Mouse (Mus musculus): ENCODE measurements around the gene Ifnar1. TPM values are rescaled to one million over a fixed set of nuclear protein-coding genes. Genes with fewer than 3 reads are reported as not detected.

The Ifnar1 gene
- polyA plus RNA-seq, 1 experiment from 2014 or later, result 19.4 TPM

DNA sequence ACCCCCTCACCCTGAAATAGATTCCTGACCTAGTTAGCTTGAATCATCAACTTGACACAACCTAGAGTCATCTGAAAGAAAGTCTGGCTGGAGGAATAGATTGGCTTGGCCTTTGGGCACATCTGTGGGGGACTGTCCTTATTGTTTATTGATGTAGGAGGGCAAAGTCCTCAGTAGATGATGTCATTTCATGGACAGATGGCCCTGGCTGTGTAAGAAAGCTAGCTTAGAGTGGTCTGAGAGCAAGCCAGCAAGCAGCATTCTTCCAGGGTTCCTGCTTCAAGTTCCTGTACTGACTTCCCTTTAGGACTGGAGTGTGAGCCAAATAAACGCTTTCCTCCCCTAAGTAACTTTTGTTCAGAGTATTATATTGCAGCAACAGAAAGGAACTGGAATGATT, 7.0 kb upstream of the Ifnar1 start:
- Histone ChIP-seq H3K27me3 (no peaks in the 10 kb centered on the region), H3K4me2 (no peak overlapping the region), H3K4me3 (replicated peaks) (no peak overlapping the region), H3K36me3 (replicated peaks) (no peaks in the 10 kb centered on the region), H3K27ac (replicated peaks) (no peak overlapping the region), H3K4me1 (replicated peaks) (peaks cover 7% of the 10 kb centered on the region; the same call in 1 of the 2 replicates), H3K9me3 (replicated peaks) (no peaks in the 10 kb centered on the region), H3K9ac (no peak overlapping the region)
- 46% methylated on average over 1 of the region's 1 CpGs for WGBS (ENCODE audit: insufficient replicate concordance)
- no peak for ATAC-seq (ENCODE audit: insufficient read depth)

DNA sequence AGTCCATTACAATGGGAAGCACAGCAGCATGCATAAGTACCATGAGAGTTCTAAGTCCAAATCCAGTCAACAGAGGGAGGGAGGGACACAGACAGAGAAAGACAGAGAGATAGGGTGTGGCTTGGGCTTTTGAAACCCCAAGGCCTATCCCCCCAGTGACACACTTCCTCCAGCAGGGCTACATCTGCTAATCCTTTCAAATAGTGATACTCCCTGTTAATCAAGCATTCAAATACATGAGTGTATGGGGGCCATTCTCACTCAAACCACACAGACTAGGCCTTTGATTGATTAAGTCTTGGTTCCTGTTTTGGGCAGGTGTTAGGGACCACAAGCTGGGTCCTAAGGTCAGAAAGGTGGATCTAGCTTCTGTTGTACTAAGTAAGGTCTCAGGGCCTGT, 4.5 kb upstream of the Ifnar1 start:
- Histone ChIP-seq H3K4me3 (replicated peaks) (no peak overlapping the region), H3K4me1 (replicated peaks) (peaks cover 19% of the 10 kb centered on the region), H3K9me3 (replicated peaks) (no peaks in the 10 kb centered on the region), H3K27ac (replicated peaks) (no peak overlapping the region), H3K4me2 (no peak overlapping the region), H3K9ac (no peak overlapping the region), H3K36me3 (replicated peaks) (no peaks in the 10 kb centered on the region), H3K27me3 (no peaks in the 10 kb centered on the region)
- ATAC-seq (ENCODE audit: insufficient read depth), result no peak

DNA sequence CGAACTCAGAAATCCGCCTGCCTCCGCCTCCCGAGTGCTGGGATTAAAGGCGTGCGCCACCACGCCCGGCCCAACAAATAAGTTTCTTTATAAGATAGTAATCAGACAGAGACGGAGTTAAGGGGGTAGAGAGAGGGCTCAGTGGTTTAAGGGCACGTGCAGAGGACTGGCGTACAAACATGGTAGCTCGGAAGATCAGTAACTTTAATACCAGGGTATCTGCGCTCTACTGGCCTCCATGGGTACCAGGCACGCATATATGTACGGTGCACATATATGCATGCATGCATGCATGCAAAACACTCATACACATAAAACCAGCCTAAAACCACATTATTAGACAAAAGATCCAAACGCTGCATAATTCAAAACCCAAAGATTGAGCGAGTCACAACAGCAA, 651 bp upstream of the Ifnar1 start:
- H3K27me3 ChIP-seq, result no peaks in the 10 kb centered on the region
- no peak for ATAC-seq (ENCODE audit: insufficient read depth)
- peak overlapping the region; percentile 87 for H3K4me2 ChIP-seq
- H3K4me1 ChIP-seq (replicated peaks), result peaks cover 48% of the 10 kb centered on the region
- H3K4me3 ChIP-seq (replicated peaks), result peak overlapping the region; percentile 87
- peak overlapping the region; percentile 97 for H3K9ac ChIP-seq
- 48% methylated on average over 17 of the region's 17 CpGs for WGBS (ENCODE audit: insufficient replicate concordance)
- H3K36me3 ChIP-seq (replicated peaks), result peaks cover 13% of the 10 kb centered on the region
- H3K9me3 ChIP-seq (replicated peaks), result no peaks in the 10 kb centered on the region
- peak overlapping the region; percentile 99 for H3K27ac ChIP-seq (replicated peaks)

DNA sequence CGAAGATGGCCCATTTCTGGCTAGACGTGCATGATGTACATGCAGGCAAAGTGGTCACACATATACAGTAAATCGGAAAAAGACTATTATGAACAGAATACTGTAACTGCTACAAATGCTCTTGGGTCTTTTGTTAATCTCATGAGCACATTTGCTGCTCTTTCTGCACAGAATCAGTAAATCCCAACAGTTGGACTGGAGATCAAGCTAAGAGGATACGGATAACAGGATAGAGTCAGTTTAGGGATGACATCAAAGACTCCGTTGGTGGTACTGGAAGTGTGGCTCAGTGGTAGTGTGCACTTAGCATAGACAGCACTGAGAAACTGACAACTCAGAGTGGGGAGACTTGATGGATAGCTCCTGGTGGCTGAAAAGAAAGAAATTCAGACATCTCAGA, 803 bp downstream of the Ifnar1 start:
- Histone ChIP-seq H3K9ac (peak overlapping the region; percentile 97), H3K27ac (replicated peaks) (peak overlapping the region; percentile 99), H3K27me3 (no peaks in the 10 kb centered on the region), H3K36me3 (replicated peaks) (peaks cover 27% of the 10 kb centered on the region), H3K4me1 (replicated peaks) (peaks cover 53% of the 10 kb centered on the region), H3K9me3 (replicated peaks) (no peaks in the 10 kb centered on the region), H3K4me3 (replicated peaks) (peak overlapping the region; percentile 87), H3K4me2 (peak overlapping the region; percentile 87)
- no peak for ATAC-seq (ENCODE audit: insufficient read depth)
- 35% methylated on average over 5 of the region's 5 CpGs for WGBS (ENCODE audit: insufficient replicate concordance)

DNA sequence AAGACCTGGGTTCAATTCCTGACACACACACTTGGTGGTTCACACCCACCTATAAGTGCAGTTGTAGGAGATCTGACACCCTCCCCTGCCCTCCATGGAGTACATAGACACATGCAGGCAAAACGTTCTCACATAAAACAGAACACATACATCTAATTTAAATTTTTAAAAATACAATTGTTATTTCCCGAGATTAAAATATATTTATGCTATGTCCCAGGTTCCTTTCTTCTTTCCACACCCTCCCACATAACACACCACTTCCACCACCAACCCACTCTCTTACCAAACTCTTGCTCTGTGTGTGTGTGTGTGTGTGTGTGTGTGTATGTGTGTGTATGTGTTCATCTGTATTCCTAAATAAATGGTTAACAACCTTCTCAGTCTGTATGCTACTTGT, 3.0 kb downstream of the Ifnar1 start:
- Histone ChIP-seq H3K4me1 (replicated peaks) (peaks cover 54% of the 10 kb centered on the region), H3K4me2 (no peak overlapping the region), H3K27me3 (no peaks in the 10 kb centered on the region), H3K9ac (no peak overlapping the region), H3K9me3 (replicated peaks) (no peaks in the 10 kb centered on the region), H3K36me3 (replicated peaks) (peaks cover 49% of the 10 kb centered on the region), H3K4me3 (replicated peaks) (no peak overlapping the region), H3K27ac (replicated peaks) (0 out of 2 replicates have a peak overlapping the region, but pooled peaks have one; percentile 34)
- 75% methylated on average over 2 of the region's 2 CpGs for WGBS (ENCODE audit: insufficient replicate concordance)
- no peak for ATAC-seq (ENCODE audit: insufficient read depth)

DNA sequence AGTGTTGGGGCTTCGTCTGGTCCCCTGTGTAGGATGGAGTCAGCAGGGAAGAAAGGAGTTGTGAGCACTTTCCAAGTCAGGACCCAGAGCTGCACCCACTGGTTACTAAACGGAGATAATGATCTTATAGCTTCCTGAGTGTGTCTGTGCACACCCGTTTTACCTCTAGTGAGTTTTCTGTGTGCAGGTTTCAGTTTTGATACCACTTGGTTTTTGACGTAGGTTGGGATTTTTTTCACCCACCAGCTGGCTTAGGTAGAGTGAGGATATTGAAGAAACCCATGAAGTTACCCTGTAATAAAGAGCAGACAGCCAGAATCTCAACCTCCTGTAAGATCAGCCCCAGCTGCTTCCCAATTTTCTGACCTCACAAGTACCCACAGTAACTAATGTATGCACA, 5.9 kb downstream of the Ifnar1 start:
- no peak overlapping the region for H3K4me2 ChIP-seq
- no peak overlapping the region for H3K27ac ChIP-seq (replicated peaks)
- ATAC-seq (ENCODE audit: insufficient read depth), result no peak
- no peaks in the 10 kb centered on the region for H3K9me3 ChIP-seq (replicated peaks)
- H3K27me3 ChIP-seq, result no peaks in the 10 kb centered on the region
- 46% methylated on average over 4 of the region's 4 CpGs for WGBS (ENCODE audit: insufficient replicate concordance)
- H3K36me3 ChIP-seq (replicated peaks), result peaks cover 76% of the 10 kb centered on the region
- no peak overlapping the region for H3K9ac ChIP-seq
- H3K4me3 ChIP-seq (replicated peaks), result no peak overlapping the region
- H3K4me1 ChIP-seq (replicated peaks), result peaks cover 39% of the 10 kb centered on the region

DNA sequence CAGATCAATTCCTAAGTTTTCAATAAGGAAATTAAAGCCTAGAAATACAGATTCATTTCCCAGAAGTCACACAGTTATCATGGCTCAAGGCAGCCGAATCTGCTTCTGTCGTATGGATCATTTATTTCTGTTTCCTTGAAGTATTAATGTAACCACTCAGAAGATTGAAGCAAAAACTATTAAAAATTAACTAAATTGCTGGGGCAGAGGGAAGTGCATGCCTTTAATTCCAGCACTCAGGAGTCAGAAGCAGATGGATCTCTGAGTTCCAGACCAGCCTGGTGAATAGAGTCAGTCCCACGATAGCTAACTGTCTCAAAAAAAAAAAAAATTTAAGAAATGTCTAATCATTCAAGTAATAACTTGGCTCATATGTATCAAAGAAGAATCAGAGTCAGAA, 6.4 kb downstream of the Ifnar1 start:
- Histone ChIP-seq H3K4me1 (replicated peaks) (peaks cover 34% of the 10 kb centered on the region), H3K9me3 (replicated peaks) (no peaks in the 10 kb centered on the region), H3K9ac (no peak overlapping the region), H3K4me2 (no peak overlapping the region), H3K27ac (replicated peaks) (no peak overlapping the region), H3K36me3 (replicated peaks) (peaks cover 79% of the 10 kb centered on the region), H3K4me3 (replicated peaks) (no peak overlapping the region), H3K27me3 (no peaks in the 10 kb centered on the region)
- WGBS (ENCODE audit: insufficient replicate concordance), result 92% methylated on average over 3 of the region's 3 CpGs
- ATAC-seq (ENCODE audit: insufficient read depth), result no peak

DNA sequence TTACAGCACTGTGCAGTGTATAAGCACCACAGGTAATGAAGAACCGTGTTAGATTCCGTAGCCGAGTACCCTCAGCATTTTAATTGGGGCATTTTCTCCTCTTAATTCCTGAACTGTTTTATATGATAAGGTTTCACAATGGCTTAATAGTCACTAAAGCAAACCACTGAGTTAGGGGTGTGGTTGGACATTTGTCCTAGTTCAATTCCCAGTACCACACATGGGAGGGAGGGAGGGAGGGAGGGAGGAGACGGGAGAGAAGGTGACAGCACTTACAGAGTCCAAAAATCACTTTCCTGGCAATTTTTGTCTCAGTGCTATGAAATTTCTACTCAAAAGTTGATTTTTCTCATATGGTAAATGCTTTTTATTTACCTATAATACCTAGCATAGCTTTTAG, 10.5 kb downstream of the Ifnar1 start:
- Histone ChIP-seq H3K27ac (replicated peaks) (no peak overlapping the region), H3K36me3 (replicated peaks) (peaks cover 98% of the 10 kb centered on the region), H3K9me3 (replicated peaks) (no peaks in the 10 kb centered on the region), H3K9ac (no peak overlapping the region), H3K4me1 (replicated peaks) (0 out of 2 replicates have a peak, but pooled peaks cover 8% of the 10 kb centered on the region), H3K27me3 (no peaks in the 10 kb centered on the region), H3K4me2 (no peak overlapping the region), H3K4me3 (replicated peaks) (no peak overlapping the region)
- no peak for ATAC-seq (ENCODE audit: insufficient read depth)
- 87% methylated on average over 4 of the region's 4 CpGs for WGBS (ENCODE audit: insufficient replicate concordance)

DNA sequence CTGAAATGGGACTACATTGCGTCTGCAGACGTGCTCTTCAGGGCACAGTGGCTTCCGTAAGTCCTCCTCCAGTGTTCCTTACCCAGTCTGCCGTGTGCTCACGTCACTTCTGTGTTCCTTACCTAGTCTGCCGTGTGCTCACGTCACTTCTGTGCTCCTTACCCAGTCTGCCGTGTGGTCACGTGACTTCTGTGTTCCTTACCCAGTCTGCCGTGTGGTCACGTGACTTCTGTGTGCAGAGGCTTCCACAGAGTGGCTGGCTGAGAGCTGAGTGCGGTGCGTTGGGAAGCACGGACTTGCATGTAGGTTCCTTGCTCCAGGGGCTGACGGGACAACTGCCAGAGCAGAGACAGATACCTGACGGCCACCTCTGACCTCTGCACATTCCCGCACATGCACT, 11.2 kb downstream of the Ifnar1 start:
- Histone ChIP-seq H3K9me3 (replicated peaks) (no peaks in the 10 kb centered on the region), H3K4me3 (replicated peaks) (no peak overlapping the region), H3K27ac (replicated peaks) (no peak overlapping the region), H3K4me2 (no peak overlapping the region), H3K4me1 (replicated peaks) (0 out of 2 replicates have a peak, but pooled peaks cover 4% of the 10 kb centered on the region), H3K27me3 (no peaks in the 10 kb centered on the region), H3K36me3 (replicated peaks) (peaks cover 98% of the 10 kb centered on the region), H3K9ac (no peak overlapping the region)
- 86% methylated on average over 17 of the region's 17 CpGs for WGBS (ENCODE audit: insufficient replicate concordance)
- no peak for ATAC-seq (ENCODE audit: insufficient read depth)

DNA sequence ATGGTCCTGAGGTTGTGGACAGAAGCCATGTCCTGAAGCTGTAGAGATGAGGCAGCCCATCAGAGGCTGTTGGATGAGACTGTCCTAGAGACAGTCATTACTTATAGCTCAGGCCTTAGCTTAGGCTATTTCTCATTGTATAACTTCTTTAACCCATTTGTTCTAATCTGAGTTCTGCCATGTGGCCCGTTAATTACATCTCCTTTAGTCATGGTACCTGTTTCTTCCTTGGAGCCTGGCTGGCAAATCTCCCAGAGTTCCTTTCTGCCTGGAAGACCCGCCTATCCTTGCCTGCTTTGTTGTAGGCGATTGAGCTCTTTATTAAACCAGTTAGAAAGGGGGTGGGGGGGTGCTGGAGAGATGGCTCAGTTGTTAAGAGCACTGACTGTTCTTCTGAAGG, 11.7 kb downstream of the Ifnar1 start:
- Histone ChIP-seq H3K9me3 (replicated peaks) (no peaks in the 10 kb centered on the region), H3K9ac (no peak overlapping the region), H3K36me3 (replicated peaks) (peaks cover 98% of the 10 kb centered on the region), H3K4me3 (replicated peaks) (no peak overlapping the region), H3K4me1 (replicated peaks) (peaks cover 7% of the 10 kb centered on the region), H3K27ac (replicated peaks) (no peak overlapping the region), H3K4me2 (no peak overlapping the region), H3K27me3 (no peaks in the 10 kb centered on the region)
- ATAC-seq (ENCODE audit: insufficient read depth), result no peak
- 80% methylated on average over 3 of the region's 3 CpGs for WGBS (ENCODE audit: insufficient replicate concordance)

DNA sequence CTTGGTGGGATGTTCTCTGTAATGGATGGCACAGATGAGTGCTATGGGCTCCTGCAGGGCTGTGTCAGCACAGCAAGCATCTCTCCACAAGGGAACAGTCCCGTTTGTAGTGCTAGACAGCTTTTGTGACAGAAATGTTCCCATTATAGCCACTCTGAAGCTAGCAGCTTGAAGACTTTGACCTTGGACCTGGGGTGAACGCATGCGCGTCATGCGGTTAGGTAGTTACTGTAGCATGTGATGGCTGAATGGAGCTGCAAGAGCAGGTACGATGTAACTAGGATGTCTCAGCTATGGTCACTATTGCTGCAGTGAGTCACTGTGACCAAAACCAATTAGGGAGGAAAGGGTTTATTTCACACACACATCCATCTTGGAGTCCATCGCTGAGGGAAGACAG, 13.0 kb downstream of the Ifnar1 start:
- Histone ChIP-seq H3K36me3 (replicated peaks) (peaks cover 92% of the 10 kb centered on the region), H3K4me3 (replicated peaks) (no peak overlapping the region), H3K4me1 (replicated peaks) (peaks cover 12% of the 10 kb centered on the region), H3K4me2 (no peak overlapping the region), H3K9ac (no peak overlapping the region), H3K9me3 (replicated peaks) (no peaks in the 10 kb centered on the region), H3K27me3 (no peaks in the 10 kb centered on the region), H3K27ac (replicated peaks) (no peak overlapping the region)
- 84% methylated on average over 7 of the region's 7 CpGs for WGBS (ENCODE audit: insufficient replicate concordance)
- ATAC-seq (ENCODE audit: insufficient read depth), result no peak

DNA sequence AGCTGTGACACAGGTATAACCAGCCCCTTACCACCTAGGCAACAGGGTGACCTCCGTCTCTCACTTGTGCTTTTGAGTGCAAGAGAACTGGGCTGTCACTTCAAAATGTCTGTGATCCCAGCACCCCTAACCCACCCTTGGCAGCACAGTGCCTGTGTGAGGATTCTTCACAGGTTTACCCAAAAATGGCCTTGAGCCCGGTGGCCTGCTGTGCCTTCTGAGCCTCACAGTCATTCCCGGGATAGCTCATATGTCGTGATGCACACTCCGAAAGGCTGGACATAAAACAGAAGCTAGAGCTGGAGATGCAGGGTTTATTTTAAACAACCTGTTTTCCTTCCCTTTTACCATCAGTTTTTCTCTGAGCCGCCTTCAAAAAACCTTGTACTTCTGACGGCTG, 19.7 kb downstream of the Ifnar1 start:
- Histone ChIP-seq H3K4me2 (no peak overlapping the region), H3K4me1 (replicated peaks) (peaks cover 17% of the 10 kb centered on the region), H3K9ac (no peak overlapping the region), H3K27me3 (no peaks in the 10 kb centered on the region), H3K9me3 (replicated peaks) (no peaks in the 10 kb centered on the region), H3K27ac (replicated peaks) (no peak overlapping the region), H3K36me3 (replicated peaks) (peaks cover 80% of the 10 kb centered on the region), H3K4me3 (replicated peaks) (no peak overlapping the region)
- WGBS (ENCODE audit: insufficient replicate concordance), result 88% methylated on average over 7 of the region's 7 CpGs
- no peak for ATAC-seq (ENCODE audit: insufficient read depth)
